Mouse (Mus musculus): ENCODE results near the gene Ninj2.

Gene Ninj2

DNA sequence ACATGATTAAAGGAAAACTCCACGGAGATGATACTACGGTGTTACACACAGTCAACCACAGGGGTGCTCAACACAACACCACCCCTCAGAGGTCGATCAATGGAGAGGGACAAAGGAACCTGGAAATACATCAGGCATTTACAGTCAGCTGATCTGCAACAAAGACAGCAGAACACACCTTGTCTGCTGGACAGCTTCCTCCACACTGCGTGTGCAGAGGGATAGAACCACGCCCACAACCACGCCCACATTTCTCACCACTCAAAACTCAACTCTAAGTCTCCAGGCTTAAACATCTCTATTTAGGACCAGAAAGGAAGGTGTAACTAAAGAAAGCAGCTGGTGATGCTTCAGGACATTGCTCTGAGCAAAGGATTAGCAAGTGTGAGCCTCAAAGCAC is 118.4 kb downstream of the Ninj2 start:
- no peak for DNase-seq

DNA sequence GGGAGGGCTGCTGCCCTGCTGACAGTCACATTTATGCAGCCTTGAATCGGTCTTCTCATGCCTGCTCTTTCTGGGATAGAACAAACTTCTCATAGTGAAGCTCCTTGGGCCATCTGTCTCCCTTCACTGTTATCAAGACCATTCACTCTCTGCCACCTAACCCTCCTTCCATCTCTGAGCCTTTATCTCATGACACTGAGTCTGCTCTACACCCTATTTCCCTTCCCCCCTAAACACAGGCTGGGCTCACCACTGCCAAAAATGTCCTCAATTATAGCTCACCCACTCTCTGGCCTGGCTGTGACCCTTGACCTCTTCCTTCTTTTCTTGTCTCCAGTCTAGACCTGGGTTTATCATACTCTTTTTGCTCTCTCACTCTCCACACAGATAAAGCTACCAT is 123.6 kb downstream of the Ninj2 start:
- no peak for DNase-seq

DNA sequence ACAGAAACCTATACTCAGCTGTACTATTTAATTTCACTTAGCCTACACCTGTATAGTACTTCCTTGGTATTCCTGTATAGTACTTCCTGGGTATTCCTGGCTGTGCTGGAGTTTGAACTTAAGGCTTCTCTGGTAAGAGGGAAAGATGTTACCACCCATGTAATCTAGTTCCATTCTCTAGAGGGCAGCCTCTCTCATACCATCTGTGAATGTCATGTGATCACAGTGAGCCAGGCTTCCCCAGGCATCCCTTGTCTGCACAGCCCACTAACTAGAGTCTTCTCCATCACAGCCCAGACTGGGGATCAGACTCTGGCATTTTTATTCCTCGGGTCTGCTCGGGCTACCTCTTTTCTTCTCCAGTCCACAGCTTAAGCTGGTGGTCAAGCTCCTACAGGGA is 126.1 kb downstream of the Ninj2 start:
- no peak for DNase-seq

DNA sequence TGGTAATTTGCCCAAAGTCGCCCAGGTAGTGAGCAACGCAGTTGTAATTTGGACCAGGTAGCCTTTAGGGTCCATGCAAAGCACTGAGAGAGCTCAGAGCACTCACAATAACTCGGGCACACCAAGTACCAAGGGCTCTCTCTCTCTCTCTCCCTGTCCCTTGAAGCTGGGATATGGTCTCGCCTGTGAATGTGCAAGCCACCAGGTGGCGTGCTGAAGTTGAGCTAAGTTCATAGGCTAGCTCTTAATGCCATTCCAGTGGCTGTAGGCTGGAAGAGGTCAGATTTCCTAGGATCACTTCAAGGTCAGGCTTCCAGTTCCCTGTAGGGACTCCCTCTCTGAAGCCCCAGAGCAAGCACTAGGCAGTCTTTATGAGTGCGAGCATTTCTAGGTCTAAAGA is 129.5 kb downstream of the Ninj2 start:
- peak; percentile 6 for DNase-seq

DNA sequence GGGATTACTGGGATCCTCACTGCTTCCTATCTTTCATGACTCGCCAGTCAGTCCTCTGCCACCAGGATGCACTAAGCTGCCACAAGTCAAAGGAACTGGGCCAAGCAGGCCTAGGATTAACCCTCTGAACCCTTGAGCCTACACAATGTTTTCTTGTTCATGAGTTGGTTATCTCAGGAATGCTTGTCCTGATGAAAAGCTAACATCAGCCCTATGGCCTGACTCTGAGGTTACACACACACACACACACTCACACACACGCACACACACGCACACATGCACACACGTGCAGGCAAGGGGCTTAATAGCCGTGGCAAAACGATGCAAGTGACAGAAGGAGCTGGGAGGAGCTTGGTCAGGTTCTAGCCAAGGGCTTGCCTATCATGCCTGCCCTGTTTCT is 132.2 kb downstream of the Ninj2 start:
- DNase-seq = no peak

DNA sequence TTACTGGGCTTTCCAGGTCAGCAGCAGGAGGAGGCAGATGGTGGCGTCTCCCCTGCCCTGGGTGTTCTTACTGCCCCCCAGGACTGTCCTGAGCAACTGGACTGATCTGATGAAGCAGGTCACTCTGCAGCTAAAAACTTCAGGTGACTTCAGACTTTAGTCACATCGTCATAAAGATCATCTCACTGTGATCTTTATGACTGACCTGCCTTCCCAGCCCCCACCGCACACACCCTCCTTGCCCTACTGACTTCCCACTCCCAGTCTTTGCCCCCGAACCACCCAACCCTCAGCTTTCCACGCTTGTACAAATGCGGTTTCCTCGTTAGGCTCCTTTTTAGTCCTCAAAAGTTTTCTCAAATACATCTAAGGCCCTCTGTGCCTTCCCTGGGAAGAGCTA is 133.9 kb downstream of the Ninj2 start:
- DNase-seq = no peak

DNA sequence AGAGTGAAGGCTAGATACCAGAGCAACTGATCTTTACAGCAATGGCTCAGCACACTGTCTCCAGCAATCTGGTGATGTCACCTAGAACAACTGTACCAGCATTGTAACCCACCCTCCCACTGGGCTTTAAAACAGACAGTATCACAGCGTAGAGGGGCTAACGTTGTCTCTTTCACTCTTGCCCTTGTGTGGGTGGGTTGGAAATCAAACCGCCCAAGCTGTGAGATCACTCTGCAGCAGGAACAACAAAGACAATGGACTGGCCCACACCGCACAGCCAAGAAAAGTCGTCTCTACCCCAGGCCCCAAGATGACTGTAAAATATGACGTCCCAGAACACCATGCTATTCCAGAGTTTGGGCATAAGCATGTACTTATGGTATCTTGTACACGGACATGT is 136.7 kb downstream of the Ninj2 start:
- no peak for DNase-seq

DNA sequence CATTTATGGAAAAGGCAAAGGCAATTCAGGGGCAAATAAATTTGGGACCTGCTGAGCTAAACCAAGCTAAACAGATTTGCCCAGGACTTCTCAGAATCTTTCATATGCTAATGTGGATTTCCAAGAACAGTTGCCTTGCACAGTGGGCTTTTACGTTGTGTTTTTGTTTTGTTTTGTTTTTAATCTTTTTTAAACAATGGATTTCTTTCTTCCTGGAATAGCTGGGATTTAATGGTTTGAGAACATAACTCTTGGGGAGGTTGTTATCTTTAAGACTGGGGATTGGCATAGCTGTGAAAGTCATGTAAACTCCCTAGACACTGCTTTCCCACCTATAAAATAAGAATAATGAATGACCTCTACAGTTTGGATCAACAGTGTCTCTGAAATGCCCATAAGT is 137.3 kb downstream of the Ninj2 start:
- no peak for DNase-seq

DNA sequence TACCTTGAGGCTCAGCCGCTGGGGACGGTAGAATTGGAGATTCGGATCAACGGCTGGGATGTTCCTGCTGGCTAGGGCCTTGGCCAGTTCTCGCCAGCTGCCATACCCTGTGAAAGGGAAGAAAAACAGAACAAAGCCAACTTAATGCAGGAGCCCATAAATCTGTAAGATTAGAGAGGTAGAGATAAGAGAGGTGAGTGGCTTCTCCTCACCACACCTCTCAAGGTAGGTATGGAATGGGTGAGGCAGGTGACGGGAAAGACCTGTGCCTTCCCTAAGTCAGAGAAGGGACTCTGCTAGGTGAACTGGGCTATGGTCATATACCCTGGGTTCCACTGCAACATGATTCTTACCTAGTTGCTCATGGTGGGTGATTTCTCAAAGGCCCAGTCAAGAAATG is 139.7 kb downstream of the Ninj2 start:
- no peak for DNase-seq

DNA sequence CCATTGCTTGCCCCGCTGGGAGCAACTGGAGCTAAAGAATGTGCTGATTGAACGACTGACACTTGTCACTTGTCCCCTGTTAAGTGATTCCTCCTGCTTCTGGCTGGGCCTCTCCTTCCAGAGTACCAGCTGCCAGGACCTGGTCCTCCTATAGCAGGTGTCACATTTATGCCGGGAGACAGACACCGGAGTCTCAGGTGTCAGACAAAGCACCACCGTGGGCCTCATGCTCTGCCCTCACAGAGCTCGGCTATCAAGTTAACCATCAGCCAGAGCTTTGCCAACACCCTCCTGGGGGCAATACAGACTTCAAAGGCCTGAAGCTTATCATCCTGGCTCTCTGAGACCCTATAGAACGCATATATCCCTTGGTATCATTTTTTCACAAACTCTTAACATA is 142.7 kb downstream of the Ninj2 start:
- DNase-seq = no peak

DNA sequence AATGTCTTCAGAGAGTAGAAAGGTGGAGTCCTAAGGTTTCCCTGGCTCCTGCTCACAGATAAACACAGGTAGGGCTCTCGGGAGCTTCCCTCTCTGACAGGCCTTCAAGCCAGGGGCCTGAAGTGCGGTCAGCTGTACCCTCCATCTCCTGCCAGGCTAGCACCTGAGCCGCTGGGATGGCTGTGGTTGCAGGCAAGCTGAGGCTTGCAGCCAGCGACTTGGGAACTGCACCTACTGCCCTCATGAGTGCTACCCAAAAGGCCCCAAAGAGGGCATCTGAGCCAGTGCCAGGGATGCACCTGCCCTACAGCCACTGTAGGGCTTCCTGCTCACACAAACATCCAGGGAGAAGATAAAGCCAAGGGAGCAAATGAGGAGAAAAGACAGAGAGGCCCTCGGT is 147.3 kb downstream of the Ninj2 start:
- peak; percentile 29 for DNase-seq

DNA sequence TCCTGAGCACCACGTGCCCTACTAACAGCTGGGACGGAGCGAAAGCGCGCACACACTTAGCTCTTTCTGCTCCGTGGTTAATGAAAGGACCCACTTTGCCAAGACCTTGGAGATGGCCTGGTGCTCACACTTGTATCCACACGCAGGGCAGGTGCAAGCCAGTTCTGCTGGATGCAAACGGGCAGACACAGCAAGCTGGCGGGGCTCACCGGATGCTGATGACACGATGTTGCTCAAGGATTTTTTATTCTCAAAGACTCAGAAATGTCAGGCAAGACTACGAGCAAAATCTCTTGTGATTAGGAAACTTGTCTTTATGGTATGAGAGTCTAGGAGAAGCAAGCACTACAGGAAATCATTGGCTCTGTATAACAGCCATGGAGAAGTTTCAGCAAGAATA is 148.3 kb downstream of the Ninj2 start:
- DNase-seq = no peak

DNA sequence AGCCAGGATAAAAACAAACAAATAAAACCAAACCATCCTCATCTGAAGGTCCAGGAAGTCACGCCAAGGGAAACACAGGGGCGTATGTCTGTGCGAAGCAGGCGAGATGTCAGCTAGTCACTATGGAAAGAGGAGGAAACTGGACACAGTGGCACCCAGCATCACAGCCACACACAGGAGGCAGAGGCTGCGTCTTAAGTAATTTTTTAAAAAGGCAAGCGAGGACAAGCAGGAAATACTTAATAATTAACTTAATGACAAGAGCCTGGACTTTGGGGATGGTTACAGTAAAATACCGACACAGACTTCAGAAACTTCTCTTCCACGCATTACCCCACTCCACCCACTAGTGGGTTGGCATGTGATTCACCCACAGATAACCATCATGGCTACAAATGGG is 149.4 kb downstream of the Ninj2 start:
- no peak for DNase-seq

DNA sequence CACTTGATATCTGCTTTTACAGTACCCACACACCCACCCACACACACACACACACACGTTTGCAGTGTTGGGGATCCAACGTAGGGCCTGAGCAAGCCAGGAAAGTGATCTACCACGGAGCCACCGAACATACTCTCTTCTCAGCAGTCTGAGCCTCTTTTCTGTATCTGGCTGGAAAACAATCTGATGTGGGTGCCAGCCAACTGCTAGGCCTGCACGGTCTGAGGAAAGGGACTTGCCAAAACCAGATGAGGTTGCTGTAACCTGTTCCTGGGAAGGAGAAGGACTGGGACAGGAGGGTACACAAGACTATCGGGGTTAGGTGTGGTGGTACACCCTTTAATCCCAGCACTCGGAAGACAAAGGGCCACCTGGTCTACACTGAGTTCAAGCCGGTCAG is 150.1 kb downstream of the Ninj2 start:
- DNase-seq = no peak

DNA sequence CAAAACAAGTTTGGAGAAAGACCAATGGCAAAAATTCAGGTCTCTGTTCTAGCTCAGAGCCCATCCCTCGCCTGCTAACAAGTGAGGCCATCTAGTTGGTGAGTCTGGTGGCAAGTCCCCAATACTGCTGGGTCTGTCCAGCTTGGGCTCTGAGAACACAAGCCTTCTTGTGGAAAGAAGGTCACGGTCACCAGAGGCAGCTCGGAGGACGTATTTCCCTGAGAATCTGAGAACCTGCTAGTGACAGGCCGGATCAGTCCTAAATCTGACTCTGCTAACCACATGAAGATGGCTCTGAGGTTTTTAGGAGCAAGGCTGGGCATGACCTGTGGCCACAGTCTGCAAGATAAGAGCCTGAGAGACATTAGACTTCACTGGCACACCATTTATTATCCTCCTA is 153.5 kb downstream of the Ninj2 start:
- no peak for DNase-seq

DNA sequence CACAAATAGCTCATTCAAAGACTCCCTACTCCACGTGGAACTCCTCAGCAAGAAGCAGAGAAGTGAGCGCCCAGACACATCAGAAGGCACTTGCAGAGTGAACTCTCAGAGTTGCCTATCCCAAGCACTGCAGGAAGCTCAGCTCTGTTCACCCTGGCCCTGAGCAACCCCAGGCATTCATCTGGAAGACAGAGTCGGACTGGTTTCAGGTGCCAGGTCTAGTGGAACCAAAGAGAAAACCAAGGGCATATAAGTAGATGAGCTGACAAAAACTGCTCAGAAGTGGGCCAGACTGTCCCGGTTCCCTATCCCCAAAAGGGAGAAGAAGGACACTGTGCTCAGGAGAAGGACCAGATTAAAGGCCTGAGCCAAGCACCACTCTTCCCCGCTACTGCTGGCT is 156.7 kb downstream of the Ninj2 start:
- DNase-seq = no peak

All from cerebellum, adult 11-12 months (tissue).